ENCODE assay signal across 9 mouse cellular contexts in genomic region chr16:87661024-87661471, GRCm38 (mm10). TPM values are rescaled to one million over a fixed set of nuclear protein-coding genes. Genes with fewer than 3 reads are reported as not detected.
DNase-seq lines count a peak whose midpoint lies in the region; ATAC-seq and TF ChIP-seq lines count a peak whose summit lies in the region.
"Had no signal": no experiment of that assay in that cellular context is flagged by ENCODE, and none has a peak within 500 bp of the region (broad histone marks: within the 10 kb centered on the region; RNA-seq: fewer than 3 reads in every experiment).

No protein-coding gene starts in this region.

- H3K36me3 ChIP-seq in intestine, embryonic 14.5 days (ENCODE audit: control insufficient read depth, insufficient read depth, low read length), result no peaks in the 10 kb centered on the region
- H3K36me3 ChIP-seq in liver, postnatal 0 days (replicated peaks; ENCODE audit: insufficient read depth, low read length), result no peaks in the 10 kb centered on the region
- H3K36me3 ChIP-seq: hindbrain, embryonic 15.5 days had no signal

- 29% methylated on average over 12 of the region's 12 CpGs for WGBS in intestine, embryonic 14.5 days
- WGBS in liver, postnatal 0 days (ENCODE audit: insufficient replicate concordance), result 32% methylated on average over 12 of the region's 12 CpGs

- H3K27ac ChIP-seq in layer of hippocampus, adult 2 months, result peak overlapping the region; percentile 67
- H3K27ac ChIP-seq in brown adipose tissue, adult 24 weeks (replicated peaks; ENCODE audit: low read depth, low read length), result peak overlapping the region; percentile 76
- peak overlapping the region; percentile 60; the same call in 1 of the 2 replicates for H3K27ac ChIP-seq in intestine, embryonic 14.5 days (ENCODE audit: low read depth)
- H3K27ac ChIP-seq in liver, postnatal 0 days (ENCODE audit: low read depth), result peak overlapping the region; percentile 44
- H3K27ac ChIP-seq: hindbrain, embryonic 15.5 days had no signal

- peak; percentile 54; the same call in 1 of the 2 replicates for ATAC-seq in intestine, embryonic 14.5 days (replicated peaks; ENCODE audit: low FRiP score, low TSS enrichment, low read depth)
- ATAC-seq in liver, postnatal 0 days, result peak; percentile 78

- H3K9me3 ChIP-seq in intestine, embryonic 14.5 days (ENCODE audit: control insufficient read depth, low read length), result no peaks in the 10 kb centered on the region
- H3K9me3 ChIP-seq in liver, postnatal 0 days (ENCODE audit: low read length), result no peaks in the 10 kb centered on the region
- H3K9me3 ChIP-seq: hindbrain, embryonic 15.5 days had no signal

- no peaks in the 10 kb centered on the region for H3K27me3 ChIP-seq in intestine, embryonic 14.5 days (replicated peaks; ENCODE audit: control insufficient read depth, insufficient read depth, low read length)
- H3K27me3 ChIP-seq in liver, postnatal 0 days (ENCODE audit: insufficient read depth, low read length), result no peaks in the 10 kb centered on the region
- H3K27me3 ChIP-seq: hindbrain, embryonic 15.5 days had no signal

- TF ChIP-seq EP300 in liver, postnatal 0 days (IDR thresholded peaks at IDR 0.05; ENCODE audit: low read depth), result peak; percentile 19; the same call in 1 of the 2 replicates

- peak overlapping the region; percentile 46 for H3K4me2 ChIP-seq in intestine, embryonic 14.5 days (ENCODE audit: low read length)
- H3K4me2 ChIP-seq in liver, postnatal 0 days (ENCODE audit: low read depth, low read length), result peak overlapping the region; percentile 50
- H3K4me2 ChIP-seq: hindbrain, embryonic 15.5 days had no signal

- no peaks in the 10 kb centered on the region for H3K4me1 ChIP-seq in brown adipose tissue, adult 24 weeks (ENCODE audit: control insufficient read depth, insufficient read depth, insufficient read length, low read length)
- no peaks in the 10 kb centered on the region for H3K4me1 ChIP-seq in intestine, embryonic 14.5 days (replicated peaks; ENCODE audit: control insufficient read depth, insufficient read depth, low read length)
- peaks cover 9% of the 10 kb centered on the region for H3K4me1 ChIP-seq in liver, postnatal 0 days (ENCODE audit: insufficient read depth)
- H3K4me1 ChIP-seq: hindbrain, embryonic 15.5 days had no signal

- DNase-seq in layer of hippocampus, adult 2 months (ENCODE audit: low spot score in 2 of 2), result peak in 1 of 2 experiments; percentile 10
- no peak for DNase-seq in layer of hippocampus, postnatal 14 days (ENCODE audit: low spot score in 2 of 2)
- no peak for DNase-seq in intestine, embryonic 14.5 days (ENCODE audit: low spot score)
- peak; percentile 37 for DNase-seq in liver, postnatal 0 days
- DNase-seq in telencephalon, adult 2 months (ENCODE audit: low read depth, low spot score), result peak; percentile 39
- no peak for DNase-seq in layer of hippocampus, postnatal 10 days (ENCODE audit: low spot score in 2 of 2)
- no peak for DNase-seq in ovary, adult 18-20 months (ENCODE audit: low spot score)

- H3K9ac ChIP-seq in intestine, embryonic 14.5 days (ENCODE audit: low read length), result no peak overlapping the region
- no peak overlapping the region for H3K9ac ChIP-seq in liver, postnatal 0 days (replicated peaks)
- H3K9ac ChIP-seq: hindbrain, embryonic 15.5 days had no signal

- no peak for TF ChIP-seq CTCF in layer of hippocampus, adult 2 months (conservative IDR thresholded peaks at IDR 0.05)
- TF ChIP-seq CTCF in liver, postnatal 0 days (IDR thresholded peaks at IDR 0.05; ENCODE audit: low read depth), result no peak

- peak overlapping the region; percentile 8; the same call in 1 of the 2 replicates for H3K4me3 ChIP-seq in layer of hippocampus, adult 2 months
- peak overlapping the region; percentile 51 for H3K4me3 ChIP-seq in brown adipose tissue, adult 24 weeks (ENCODE audit: insufficient read depth, low read depth, low read length)
- peak overlapping the region; percentile 23 for H3K4me3 ChIP-seq in intestine, embryonic 14.5 days (ENCODE audit: low read depth, low read length)
- 0 out of 2 replicates have a peak overlapping the region, but pooled peaks have one; percentile 11 for H3K4me3 ChIP-seq in liver, postnatal 0 days (ENCODE audit: low read depth, low read length)
- H3K4me3 ChIP-seq: hindbrain, embryonic 15.5 days had no signal

RNA-seq across cellular contexts. Expression of gene Bach1, which starts 37.7 kb away (rescaled TPM):
- 10 to 100 TPM; 11.3 TPM for total RNA-seq in layer of hippocampus, adult 2 months (2021)
- 10 to 100 TPM; 14.5 to 15.6 TPM for total RNA-seq in layer of hippocampus, postnatal 14 days (2021)
- 5.9 and 10.1 TPM in 2 replicates for polyA plus RNA-seq in brown adipose tissue, adult 24 weeks (2012; ENCODE audit: insufficient read depth, insufficient read length, missing spikeins)
- 13.6 and 14.5 TPM in 2 replicates for polyA plus RNA-seq in intestine, embryonic 14.5 days (2014; fragmentation: Nextera tagmentation; extraction: Ambion mirVana)
- 5.4 and 5.9 TPM in 2 replicates for polyA plus RNA-seq in liver, postnatal 0 days (2015; fragmentation: Nextera tagmentation; extraction: Ambion mirVana)
- 10 to 100 TPM; 18.2 to 19.2 TPM for total RNA-seq in layer of hippocampus, postnatal 10 days (2021)

Comparison
In these comparisons a context has a peak if more than half of its experiments do, and no peak if none do; other contexts are left out.
1. DNase-seq: peak in liver, postnatal 0 days (single experiment) and telencephalon, adult 2 months (single experiment); none in layer of hippocampus, postnatal 14 days (0 of 2), intestine, embryonic 14.5 days (single experiment), layer of hippocampus, postnatal 10 days (0 of 2) and ovary, adult 18-20 months (single experiment).
2. Peak in every context shown above with its lines, with median percentiles within 50 percentile points of each other: H3K27ac ChIP-seq and H3K4me3 ChIP-seq.